Mouse (Mus musculus) brain, embryonic 14.5 days (tissue): Measurements from ENCODE around the gene Gm11627.

Source experiments
- CTCF ChIP-seq: fragments of 200-500 bp; IDR thresholded peaks from 2 replicates; pipeline ENCODE4 v1.5.1; 2012; ENCODE audit warnings: inconsistent platforms, mild to moderate bottlenecking, moderate library complexity, borderline replicate concordance; ENCODE audit not compliant: insufficient read depth, insufficient read length; ENCODE audit errors: extremely low read depth
- POLR2A ChIP-seq: fragments of 200-500 bp; IDR thresholded peaks from 2 replicates; pipeline ENCODE4 v1.6.1; 2012; ENCODE audit warnings: mild to moderate bottlenecking, inconsistent platforms, borderline replicate concordance; ENCODE audit not compliant: poor library complexity, insufficient read depth, insufficient read length, severe bottlenecking; ENCODE audit errors: extremely low read depth

- TF ChIP-seq CTCF (no peak), POLR2A (no peak)
Measured at GRCm38 (mm10) chr11:102582736-102583135, 3.5 kb upstream of the Gm11627 start.
